Mouse (Mus musculus): ENCODE results near the gene Kcnn3.

Kcnn3 gene

DNA sequence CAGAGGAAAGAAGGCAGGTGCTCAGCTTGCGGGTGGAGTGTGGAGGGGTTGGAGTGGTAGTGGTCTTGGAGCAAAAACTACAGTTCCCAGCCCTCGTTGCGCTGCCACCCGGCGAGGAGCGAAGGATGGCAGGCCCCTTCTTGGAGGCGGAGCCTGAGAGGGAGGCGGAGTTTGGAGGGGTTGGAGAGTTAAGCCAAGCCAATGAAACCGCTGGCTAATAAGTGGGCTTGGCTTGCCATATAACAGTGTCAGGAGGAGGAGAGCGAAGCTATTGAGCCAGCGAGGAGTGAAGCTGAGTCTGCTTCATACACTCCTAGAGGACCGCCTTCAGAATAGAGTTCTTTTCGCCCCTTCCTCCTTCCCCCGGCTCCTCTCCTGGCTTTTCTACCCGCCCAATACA lies at the start of gene Kcnn3:
Gene Kcnn3, plus strand, starts transcription at position 271 of the 400 bp plus-strand sequence.
- no peak for DNase-seq (ENCODE audit: low read depth)

DNA sequence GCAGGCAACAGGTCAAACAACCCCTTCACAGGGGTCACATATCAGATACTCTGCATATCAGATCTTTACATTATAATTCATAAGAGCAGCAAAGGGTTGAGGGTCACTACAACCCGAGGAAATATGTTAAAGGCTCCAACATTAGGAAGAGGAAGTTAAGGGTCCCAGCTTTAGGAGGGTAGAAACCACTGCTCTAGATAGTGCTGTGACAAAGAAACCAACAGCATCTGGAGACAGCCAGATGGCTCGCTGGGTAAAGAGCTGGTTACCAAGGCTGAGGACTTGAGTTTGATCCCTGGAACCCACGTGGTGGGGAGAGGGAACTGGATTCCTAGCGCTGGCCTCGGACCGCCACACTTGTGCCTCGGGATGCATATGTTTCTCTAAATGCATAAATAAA lies 47.7 kb upstream of the Kcnn3 start:
- no peak for DNase-seq (ENCODE audit: low read depth)

DNA sequence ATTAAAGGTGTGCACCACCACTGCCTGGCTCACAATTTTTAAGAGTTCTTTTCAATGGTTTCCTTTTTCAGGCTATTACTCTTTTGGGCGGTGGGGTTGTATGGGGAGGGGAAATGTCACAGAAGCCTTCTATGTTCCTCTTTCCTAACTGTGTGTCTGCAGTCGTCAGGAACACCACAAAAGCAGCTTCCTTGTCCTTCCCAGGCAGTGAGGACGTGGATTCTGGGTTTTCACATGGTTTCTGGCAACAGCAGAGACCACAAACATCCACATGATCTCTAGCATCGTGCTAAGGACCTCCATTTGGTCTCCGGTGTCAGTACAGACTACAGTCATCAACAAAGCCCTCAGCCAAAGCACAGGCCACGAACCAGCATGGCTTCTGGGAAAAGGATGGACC lies 46.1 kb upstream of the Kcnn3 start:
- DNase-seq (ENCODE audit: low read depth) = no peak

DNA sequence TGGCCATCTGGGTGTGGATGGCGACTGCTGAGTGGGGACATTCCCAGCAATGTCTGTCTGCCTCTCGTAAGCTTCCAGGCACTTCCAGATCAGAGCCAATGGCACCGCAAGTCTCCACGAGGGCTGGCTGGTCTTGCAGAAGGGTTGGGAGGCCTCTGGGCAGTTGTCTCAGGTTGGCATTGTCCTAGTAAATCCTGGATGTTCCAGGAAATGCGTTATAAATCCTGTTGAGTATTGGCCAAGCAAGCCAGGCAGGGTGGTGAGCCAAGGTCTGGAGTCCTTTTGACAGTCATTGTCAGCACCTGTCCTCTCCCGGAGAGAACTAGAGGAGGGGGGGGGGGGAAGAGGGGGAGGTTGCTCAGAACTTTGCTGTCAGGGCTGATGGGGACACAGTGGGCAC lies 40.9 kb upstream of the Kcnn3 start:
- DNase-seq (ENCODE audit: low read depth) = no peak

DNA sequence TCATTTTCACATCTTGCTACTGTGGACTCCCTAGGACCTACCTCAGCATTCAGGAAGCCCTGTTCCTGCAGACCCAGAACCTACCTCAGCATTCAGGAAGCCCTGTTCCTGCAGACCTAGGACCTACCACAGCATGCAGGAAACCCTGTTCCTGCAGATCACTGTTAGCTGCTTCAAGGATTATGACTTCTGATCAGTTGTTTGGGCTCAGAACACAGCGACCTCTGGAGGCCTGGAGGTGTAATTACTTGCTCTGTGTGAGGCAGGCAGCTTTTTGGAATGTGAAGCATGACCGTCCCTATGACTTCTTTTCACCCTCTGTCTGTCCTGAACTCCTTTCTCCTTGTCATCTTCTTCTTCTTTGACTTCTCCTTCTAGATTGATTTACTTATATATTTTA lies 38.5 kb upstream of the Kcnn3 start:
- DNase-seq (ENCODE audit: low read depth) = peak; percentile 80

DNA sequence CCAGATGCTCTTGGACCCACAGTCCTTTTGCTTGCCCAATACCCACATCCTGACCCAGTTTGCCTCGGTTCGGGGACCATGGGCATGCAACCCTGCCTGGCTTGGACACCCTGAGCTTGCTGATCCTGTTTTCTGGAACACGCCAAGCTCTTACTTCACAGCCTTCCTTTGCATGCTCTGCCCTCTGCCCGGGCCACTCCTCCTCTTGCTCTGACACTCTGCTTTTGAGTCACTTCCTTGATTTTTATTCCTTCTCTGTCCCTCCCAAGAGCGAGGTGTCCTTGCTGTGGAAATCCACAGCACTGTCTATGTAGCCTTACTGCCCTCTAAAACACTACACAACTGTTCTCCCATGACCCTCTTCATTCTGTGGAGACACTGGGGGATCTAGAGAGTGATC lies 37.7 kb upstream of the Kcnn3 start:
- peak; percentile 31 for DNase-seq (ENCODE audit: low read depth)

DNA sequence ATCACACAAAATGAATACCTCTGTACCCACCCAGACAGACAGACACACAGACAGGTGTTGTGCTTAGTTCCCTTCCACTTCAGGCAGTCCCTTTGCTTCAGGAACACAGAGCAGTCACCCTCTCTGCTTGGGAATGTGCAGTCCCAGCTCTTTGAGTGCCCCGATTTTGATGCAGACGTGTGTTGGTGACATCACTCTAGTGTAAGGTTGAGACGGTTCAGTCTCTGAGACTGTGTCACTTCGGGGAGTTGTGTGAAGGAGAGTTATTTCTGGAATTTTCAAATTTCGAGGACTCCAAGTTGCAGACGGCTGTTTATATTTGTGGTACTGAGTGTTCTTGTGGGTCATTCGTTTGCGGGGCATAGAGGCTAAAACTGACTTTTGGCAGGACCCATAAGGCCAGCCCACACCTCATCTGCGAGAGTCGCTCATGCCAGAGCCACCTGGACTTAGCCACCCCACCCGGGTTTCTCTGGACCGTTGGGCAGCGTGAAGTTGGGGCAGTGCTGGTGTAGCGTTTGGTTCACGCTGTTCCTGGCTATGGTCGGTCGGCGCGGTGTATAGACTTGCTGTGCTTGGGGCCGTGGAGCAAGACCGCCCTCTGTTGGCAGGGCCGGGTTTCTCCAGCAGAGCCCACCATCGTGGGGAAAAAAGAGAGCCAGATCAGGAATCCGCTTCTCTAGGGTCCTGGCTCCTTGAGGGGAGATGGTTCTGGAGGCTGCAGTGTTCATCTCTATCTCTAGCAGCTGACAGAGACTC lies 35.0 kb upstream of the Kcnn3 start:
- DNase-seq (ENCODE audit: low read depth) = peak; percentile 80

DNA sequence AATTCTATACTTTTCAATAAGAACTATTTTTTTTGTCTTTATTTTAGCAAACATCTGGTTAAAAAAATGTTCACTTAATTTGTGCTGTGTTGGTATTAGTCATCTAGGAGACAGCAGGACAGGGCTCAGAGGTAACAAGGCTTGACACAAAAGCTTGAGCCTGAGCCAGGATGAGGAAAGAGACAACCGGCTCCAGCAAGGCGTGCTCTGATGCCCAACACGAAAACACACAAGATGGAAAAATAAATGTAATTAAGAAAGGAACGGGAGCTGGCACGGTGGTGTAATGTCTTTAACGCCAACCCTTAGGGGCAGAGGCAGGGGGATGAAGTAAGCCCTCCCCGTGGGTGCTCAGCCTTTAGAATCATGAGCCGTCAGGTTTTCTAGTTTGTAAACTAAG lies 33.9 kb upstream of the Kcnn3 start:
- no peak for DNase-seq (ENCODE audit: low read depth)

DNA sequence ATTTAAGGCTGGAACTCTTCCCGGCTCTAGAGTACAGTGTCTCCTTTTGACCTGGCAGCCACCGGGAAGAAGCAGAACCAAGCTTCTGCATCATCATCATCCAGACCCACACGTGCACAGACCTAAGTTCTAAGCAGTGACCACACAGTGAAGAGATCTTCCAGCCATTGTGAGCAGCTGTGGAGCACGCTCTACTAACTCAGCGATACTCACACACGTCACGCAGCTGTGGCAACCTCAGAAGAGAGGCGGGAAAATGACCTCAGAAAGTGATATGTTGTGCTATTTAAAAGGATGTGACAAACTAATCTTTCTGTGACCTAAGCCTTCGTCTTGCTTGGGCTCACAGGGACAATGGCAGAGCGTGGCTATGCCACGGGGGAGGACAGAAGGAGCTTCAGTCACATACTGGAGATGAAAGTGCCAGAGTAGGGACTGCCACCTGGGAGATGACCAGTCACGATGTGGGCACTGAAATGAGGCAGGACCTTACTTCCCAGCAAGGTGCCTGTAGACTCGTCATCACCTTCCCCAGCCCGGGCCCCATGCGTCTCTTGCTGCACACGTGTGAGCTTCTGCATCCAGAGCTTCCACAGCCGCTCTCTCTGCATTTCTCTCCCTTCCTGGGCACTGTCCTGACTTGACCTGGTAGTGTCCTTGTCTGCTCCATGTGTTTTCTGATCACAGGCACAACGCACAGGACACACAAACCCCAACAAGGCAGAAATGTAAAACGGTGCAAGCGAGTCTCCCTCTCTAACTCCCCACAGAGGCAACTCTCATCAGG lies 32.9 kb upstream of the Kcnn3 start:
- DNase-seq (ENCODE audit: low read depth) = no peak

DNA sequence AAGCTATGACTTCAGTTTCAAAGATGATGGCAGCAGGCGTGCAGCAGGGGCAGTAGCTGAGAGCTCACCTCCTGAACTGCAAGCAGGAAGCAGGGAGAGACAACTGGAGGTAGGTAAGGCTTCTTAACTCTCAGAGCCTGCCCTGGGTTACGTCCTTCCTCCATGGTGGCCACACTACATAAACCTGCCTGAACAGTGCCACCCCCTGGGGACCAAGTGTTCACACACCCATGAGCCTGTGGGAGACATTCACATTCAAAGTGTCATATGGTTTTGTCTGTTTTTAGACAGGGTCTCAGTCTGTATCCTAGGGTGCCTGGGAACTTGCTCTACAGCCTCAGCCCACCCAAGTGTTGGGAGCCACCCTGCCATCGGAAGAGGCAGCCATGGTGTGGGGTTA lies 29.2 kb upstream of the Kcnn3 start:
- DNase-seq (ENCODE audit: low read depth) = peak; percentile 26

DNA sequence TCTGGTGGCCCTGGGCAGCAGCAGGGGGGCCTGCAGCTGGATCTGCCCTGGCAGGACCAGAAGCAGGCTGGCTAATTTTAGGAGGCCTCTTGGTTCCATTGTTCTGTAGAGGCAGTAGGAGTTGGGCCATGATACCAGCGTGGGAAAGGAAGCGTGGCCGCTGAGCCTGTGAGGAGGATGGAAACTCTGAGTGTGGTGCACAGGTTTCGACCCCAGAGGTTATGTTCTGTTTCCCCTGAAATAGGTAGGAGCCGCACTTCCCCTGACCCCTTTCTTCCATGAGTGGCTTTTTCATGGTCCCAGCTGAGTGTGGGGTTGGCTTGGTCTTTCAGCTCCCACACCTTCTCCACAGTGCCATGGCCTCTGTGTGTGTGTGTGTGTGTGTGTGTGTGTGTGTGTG lies 28.4 kb upstream of the Kcnn3 start:
- DNase-seq (ENCODE audit: low read depth) = no peak

DNA sequence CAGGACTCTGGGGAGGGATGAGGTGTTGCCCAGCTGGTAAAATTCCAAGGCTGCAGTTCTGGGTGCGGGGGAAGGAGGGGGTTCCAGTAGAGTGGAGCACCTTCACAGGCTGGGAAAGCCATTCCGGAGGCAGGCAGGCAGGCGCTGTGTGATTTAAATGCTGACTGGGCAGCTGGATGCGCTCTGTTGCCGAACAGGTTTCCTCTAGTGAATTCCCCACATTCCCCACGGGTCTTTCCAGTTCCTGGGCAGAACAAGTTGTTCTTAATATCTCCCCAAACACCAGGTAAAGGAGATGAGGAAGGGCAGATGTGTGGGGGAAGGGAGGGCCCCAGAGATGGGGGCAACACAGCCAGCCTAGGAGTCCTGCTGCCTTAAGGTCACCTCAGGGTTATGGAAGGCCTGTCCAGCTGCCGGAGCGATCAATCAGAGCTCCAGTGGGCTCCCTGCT lies 27.2 kb upstream of the Kcnn3 start:
- DNase-seq (ENCODE audit: low read depth) = no peak

DNA sequence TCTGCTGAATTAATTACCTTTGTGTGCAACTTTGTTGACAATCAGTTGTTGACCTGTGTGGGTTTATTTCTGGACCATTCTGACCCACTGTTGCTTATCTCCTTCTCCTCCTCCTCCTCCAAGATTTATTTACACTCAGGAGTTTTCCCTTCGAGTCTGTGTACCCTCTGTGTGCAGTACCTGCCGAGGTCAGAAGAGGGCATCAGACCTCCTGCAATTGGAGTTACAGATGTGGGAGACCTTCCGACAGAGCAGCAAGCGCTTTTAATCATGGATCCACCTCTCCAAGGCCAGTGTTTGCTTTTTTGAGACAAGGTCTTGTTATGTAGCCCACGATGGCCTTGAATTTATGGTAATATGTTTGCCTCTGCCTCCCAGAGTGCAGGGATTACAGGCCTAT lies 25.3 kb upstream of the Kcnn3 start:
- DNase-seq (ENCODE audit: low read depth) = no peak

DNA sequence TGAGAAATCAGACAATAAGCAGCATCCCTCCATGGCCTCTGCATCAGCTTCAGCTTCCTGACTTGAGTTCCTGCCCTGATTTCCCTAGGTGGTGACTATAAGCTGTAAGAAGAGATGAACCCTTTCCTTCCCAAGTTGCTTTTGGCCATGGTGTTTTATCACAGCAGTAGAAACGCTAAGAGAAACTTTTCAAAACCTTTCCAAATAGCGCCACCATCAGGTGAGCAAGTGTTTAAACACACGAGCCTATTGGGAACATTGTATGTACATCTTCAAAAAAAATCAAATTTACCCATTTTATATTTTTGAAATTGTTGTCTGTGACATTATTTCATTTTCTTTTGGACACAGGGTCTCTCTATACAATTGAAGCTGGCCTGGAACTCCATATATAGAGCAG lies 23.6 kb upstream of the Kcnn3 start:
- no peak for DNase-seq (ENCODE audit: low read depth)

DNA sequence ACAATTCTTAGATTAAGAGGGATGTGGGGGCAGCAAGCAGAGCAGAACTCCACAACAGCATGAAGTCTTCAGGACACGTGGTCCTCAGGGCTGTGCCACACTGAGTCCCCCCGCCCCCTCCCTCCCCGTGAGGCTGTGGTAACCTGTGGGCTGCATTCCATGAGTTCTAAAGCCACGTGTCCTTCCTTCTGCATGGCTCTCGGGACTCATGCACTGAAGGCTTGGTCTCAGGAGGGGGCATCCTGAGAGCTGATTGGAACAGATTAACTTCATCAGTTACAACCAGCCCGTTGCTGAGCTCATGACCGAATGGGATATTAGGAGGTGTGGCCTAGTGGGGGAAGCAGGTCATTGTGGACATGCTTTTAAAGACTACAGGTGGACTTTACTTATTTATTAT lies 20.3 kb upstream of the Kcnn3 start:
- DNase-seq (ENCODE audit: low read depth) = peak; percentile 15

DNA sequence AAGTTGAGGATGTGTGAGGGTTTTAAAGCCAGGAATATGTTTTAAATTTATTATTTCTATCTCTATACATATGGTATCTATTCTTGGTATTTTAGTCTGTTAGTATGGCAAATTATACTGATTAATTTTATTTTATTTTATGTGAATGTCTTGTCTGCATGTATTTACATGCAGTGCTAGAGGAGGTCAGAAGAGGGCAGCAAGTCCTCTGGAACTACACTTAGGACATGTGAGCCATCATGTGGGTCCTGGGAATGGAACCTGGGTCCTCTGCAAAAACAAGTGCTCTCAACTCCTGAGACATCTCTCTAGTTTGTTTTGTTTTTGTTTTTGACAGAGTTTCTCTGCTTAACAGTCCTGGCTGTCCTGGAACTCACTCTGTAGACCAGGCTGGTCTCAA lies 18.5 kb upstream of the Kcnn3 start:
- peak; percentile 52 for DNase-seq (ENCODE audit: low read depth)

DNA sequence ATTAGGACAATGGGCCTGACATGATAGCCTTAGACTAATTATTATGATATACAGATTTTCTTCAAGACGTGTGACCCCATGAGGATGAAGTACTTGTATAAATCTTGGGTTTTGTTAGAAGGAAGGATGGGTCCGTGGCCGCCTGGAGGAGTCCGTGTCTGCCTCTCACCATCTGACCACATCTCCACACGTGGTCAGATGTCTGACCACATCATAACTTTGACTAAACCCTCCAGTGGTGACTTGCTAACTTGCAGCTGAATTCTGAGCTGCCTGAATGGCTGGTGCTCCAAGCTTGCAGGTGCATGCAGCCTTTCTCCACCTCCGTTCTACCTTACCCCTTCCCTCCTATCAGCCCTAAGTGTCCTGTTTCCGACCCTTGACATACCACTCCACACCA lies 17.4 kb upstream of the Kcnn3 start:
- DNase-seq (ENCODE audit: low read depth) = peak; percentile 63

DNA sequence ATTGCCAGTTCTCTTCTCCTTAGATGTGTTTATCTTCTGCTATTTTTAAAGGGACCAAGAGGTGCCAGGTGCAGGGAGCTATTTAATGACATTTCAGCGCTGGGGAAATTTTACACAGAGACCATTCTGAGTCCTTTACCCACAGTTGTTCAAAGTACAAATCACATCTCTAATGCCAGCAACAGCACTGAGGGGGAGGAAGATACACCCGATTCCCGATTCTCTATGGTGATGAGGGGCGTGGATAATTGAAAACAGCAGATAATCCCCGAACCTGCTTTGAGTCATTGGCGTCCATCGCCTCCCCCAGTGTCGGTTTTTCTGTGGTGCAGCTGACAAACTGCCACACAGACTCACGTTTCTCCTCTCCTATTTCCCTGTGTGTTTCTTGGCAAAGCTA lies 11.9 kb upstream of the Kcnn3 start:
- DNase-seq (ENCODE audit: low read depth) = no peak

DNA sequence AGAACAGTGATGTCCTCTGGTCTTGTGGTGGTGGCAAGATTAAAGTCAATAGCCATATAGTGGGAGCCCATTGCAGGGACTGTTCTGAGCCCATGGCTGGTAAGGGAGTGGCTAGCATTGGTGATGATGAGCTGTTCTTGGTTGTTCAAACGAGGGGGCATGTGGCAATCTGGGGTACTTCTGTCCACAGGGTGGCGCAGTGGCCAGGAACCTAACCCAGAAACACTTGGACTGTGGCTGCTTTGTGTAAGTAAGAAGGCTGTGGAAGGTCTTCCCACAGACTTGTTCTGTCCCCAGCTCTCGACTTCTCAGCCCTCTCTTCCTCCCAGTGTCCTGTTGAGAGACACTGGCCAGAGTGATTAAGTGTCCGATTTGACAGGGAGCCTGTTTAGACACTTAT lies 9.0 kb upstream of the Kcnn3 start:
- DNase-seq (ENCODE audit: low read depth) = peak; percentile 58

DNA sequence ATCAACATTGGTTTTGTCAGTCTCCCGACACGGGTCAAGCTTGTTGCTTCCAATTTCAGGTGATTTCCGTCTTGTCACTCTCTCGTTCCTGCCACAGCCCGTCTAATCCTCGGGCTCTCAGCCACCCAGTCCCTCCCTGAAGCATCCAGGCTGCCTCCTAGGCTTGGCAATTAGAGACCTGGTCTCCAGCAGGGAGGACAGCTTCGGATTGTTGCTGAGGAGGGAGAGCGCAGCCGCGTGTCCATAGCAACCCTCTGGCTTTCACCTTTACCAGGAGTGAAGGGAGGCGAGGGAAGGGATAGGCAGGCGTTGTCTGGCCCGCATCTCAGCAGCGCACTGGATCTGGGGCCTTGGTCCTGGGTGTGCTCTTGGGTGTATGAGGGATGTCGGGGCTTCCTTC lies 8.6 kb upstream of the Kcnn3 start:
- no peak for DNase-seq (ENCODE audit: low read depth)

DNA sequence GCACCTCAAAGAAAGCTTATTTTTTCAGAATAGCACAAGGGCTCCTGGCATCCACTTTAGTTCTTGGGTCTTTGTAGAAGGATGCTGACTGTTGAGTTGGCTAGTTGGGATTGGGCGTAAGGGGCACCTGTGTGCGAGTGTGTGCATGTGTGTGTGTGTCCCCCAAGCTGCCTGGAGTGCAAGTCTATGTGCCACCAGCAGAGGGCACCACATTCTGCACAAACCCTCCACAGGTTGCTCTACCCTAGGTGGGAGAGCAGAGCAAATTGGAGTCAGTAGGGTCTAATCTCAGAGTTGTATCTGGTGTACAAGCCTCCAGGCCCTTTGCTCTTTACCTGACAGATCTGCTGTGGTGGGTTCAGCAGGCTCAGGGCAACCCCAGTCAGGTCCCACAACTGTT lies 7.7 kb upstream of the Kcnn3 start:
- DNase-seq (ENCODE audit: low read depth) = peak; percentile 46

DNA sequence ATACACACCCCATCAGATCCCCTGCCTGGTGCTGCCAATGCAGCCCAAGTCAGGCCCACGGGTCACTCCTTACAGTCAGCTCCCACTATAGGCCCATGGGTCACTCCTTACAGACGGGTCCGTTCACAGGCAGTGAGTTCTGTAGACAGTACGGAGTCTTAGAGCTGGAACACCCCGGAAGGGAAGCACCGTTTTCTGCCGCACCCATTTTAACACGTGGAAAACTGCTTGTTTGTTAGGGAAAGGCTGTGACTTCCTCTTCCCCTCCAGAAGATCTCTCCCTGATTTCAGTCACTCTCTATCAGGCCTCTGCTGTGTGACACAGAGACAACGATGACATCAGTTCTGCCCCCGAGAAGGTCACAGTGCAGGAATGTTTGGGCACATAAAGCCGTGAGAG lies 4.5 kb upstream of the Kcnn3 start:
- no peak for DNase-seq (ENCODE audit: low read depth)

DNA sequence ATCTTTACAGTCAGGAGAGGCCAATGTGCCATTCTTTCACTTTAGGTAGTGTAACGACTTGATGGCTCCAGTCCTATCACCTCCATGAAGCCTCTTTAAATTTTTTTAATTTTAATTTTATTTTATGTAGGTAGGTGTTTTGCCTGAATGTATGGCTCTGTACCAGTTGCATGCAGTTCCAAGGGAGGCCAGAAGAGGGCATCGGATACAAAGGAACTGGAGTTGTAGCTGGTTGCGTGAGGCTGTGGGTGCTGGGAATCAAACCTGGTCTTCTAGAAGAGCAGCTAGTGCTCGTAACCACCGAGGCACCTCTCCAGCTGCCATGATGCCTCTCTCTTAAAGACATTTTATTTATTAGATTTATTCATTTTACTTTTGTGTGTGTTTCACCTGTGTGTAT lies 3.6 kb upstream of the Kcnn3 start:
- no peak for DNase-seq (ENCODE audit: low read depth)
